Mouse (Mus musculus): Measurements from ENCODE around the gene Mmp24.

Gene Mmp24

DNA sequence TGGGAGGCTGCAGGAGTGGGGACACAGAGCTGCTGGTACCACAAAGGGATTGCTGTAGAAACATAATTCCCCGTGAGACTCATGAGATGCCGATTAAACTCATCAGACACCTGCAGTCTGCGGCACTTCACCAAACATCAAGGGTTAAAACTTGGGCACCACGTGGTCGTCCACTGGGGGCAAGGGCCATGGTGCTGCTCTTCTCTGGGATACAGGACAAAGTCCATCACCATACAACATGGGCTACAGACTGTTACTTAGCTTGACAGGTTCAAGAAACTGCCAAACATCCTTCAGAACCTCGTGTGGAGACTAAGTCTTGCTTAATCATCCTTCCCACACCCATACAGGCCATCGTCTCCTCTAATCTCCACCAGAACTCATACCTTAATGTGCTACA lies 85.0 kb downstream of the Mmp24 start:
- no peak for DNase-seq (ENCODE audit: low read depth)

DNA sequence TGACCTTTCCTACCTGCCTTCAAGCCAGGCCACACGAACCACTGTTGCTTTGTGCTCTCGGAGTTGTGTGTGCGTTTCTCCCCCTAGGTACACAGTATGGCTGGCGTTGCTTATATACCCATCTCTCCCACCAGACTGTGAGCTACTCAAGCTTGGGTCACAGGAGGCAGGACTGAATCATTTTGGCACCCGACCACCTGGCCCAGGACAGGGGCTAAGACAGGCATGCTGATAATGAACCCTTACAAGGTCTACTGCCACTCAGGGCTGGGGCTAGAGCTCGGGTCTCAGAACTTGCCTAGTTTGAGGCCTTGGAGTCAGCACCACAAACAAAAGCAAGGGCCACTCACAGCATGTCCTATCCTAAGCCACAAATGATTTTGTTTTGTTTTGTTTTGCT lies 86.4 kb downstream of the Mmp24 start:
- no peak for DNase-seq (ENCODE audit: low read depth)

DNA sequence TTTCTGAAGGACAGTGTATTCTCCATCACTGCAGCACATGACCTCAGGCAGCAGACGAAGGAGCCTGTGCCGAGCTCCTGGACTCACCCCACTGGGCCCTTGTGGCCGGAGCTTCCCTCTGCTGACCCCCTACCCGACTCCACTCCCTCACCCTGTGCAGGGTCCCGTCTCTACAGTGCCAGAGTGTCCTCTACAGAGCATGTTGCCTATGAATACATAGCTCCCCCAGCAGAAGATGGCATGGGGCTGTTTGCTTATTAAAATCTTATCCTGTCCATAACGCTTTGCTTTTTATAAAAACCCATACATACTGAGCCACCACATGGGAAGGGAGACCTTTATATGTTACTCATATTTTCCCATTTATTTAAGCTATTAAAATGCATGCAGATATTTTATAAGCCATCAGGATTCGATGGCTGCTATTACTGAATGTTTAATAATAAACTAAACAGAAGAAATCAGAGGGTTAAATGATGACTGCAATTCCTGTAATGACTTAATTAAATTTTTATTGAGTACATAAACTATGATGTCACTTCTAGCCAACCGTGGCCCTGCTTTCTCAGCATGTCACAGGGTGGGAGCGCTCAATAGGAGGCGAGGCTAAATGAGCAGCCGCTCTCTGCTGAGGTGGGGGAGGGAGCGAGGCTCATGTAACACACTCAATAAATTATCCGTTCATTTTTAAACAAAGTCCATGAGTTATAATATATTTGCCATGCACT lies 87.6 kb downstream of the Mmp24 start:
- no peak for DNase-seq (ENCODE audit: low read depth)

DNA sequence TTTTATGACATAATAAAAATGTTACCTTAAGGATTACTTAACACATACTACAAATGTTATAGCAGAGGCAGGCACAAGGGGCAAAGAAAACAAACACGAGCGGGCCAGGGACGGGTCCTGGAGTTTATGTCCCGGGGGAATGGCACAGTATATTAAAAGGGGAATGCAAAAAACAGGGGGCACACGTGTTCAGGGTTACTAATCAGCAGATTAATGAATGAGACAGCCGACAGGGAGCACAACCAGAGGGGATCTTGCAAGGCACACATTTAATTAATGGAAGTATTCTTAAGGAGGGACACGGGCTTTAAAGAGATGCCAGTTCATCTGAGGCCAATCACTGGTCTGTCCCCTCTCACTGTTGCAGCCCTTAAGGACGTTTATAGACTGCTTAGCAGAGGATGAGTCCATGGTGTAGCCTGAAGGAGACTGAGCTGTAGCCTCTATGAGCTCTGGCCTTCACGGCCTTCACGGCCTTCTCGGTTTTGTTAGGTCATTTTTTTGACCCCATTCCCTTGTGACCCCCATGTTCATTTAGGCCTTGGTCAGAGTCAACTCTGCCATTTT lies 88.2 kb downstream of the Mmp24 start:
- DNase-seq (ENCODE audit: low read depth), result no peak

All from NIH3T3 (cell line).